Mouse (Mus musculus) E14TG2a.4 (cell line): Measurements from ENCODE around the gene Glt1d1.

Experiments
- CTCF ChIP-seq: conservative IDR thresholded peaks from 2 replicates; pipeline ENCODE4 v1.5.1; 2014; ENCODE audit warnings: low read length
- POU5F1 ChIP-seq: IDR thresholded peaks from 2 replicates; pipeline ENCODE4 v1.6.1; 2014; ENCODE audit warnings: low read length, borderline replicate concordance

DNA sequence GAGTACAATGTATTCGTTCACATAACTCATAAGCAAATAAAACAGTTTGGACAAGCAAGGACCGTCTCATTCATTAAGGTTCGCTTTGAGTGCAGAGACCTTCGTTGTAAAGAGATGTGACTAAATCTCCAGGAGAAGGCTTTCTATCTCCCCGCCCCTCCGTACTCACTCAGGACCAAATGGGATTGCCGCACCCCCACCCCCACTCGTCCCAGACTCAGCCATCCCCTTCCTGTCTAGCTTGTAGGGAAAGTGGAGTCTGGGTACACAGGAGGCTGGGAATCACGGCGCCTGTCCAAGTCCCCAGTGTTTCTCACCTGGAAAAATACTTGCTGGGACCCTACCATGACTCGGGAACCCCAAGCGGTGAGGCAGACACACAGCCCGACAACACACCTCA, 7.6 kb downstream of the Glt1d1 start:
- TF ChIP-seq CTCF (no peak), POU5F1 (no peak)
